Mouse (Mus musculus): ENCODE data around the gene Itpr2.

DNA sequence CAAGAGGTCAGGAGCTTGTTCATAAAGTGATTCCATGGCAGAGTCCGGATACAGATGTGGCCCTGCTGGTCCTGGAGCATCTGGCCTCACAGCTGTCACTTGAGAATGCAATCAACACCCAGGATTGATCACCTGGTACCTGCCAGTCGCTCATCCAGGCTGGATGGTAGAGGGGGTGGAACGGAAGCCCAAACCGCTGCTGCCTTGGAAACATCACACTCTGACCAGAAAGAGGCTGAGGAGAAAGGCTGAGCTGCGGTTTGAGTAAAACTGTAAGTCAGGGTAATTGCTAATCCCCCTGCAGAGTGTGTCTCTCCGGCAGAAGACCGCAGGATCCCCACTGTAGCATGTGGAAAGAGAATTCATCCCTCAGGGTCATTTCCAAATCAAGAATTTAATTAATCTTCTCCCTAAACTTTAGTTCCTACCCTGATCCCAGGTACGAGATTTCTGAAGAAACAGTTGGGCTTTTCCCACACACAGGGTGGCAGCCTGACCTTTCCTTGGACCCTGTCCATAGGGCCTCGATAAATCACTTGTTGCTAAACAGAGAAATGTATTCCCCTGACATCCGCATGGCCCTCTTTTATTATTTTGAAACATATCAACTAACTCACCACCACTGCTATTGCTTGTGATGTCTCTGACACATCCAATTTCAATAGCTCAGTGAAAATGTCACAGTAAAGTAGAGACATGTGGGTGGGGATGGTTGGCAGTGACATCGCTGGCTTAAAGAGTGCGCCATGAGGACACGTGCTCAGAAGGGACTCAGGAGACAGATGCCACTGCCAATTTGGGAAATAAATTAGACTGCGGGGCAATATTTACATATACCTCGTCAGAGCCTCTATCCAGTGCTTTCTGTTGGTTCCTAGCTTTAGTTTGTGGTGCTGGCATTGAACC, 418.7 kb downstream of the Itpr2 start:
- TF ChIP-seq CTCF (IDR thresholded peaks at IDR 0.05; ENCODE audit: extremely low read depth, insufficient read length, insufficient replicate concordance, low read depth, low read length), result no peak
- TF ChIP-seq POLR2A (IDR thresholded peaks at IDR 0.05; ENCODE audit: low read depth, low read length), result no peak
